Mouse (Mus musculus) embryo, embryonic 11.5 days (tissue): ENCODE data around the gene A730049H05Rik.

Experiments
- DNase-seq: peaks from one replicate; pipeline ENCODE4 v3.0.0-alpha.2; 2012; ENCODE audit warnings: low read depth, low spot score

The A730049H05Rik gene

DNA sequence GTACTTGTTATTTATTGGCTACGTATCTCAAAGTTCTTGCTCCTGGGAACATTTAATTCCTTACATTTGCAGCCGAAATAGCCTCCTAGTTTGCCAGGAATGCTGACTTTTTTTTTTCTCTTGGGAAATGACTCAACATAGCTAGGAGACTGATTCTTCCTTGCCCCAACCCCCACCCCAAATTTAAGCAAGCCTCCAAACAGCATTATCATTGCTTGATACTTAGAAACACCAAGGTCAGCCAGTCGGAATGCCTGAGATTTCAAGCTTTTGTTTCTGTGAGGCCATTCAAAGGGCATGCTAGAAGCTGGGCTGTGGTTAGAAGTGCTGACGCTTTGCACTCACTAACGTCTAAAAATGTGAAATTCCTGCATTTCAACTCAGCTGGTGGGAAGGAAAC is 11.1 kb downstream of the A730049H05Rik start:
- no peak for DNase-seq

DNA sequence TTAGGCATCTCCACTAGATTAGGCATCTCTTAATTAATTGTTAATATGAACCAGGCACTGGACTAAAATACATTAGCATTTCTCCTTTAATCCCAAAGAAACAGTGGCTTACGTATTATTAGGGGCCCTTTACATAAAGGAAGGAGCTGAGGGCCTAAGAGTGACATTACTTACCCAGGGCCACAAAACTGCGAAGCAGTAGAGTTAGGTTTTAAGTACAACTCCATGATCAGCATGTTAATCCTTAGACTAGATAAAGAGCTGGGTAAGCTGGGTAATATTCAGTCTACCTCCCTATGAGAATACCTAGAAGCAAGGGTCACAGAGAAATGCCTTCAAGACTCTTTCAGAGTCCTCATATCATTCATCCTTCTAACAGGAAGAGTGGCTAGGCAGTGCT is 12.9 kb downstream of the A730049H05Rik start:
- no peak for DNase-seq

DNA sequence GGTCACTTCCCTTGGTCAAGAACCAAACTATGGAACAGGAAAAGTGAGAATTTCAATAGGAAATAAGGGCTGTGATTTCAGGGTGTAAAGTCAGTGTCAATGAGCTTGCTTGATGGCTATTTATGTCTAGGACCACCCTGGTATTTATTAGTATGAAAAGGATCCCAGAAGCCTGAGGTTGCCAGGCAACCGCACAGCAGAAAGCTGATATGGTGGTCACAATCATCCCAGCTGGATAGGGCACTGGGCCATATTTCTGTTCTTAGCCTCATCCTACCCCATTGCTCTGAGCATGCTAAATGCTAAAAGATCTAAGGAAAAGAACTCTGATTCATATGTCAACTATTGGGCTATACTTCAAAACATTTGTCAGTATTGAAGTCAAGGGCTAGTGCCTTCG is 14.8 kb downstream of the A730049H05Rik start:
- DNase-seq, result no peak

DNA sequence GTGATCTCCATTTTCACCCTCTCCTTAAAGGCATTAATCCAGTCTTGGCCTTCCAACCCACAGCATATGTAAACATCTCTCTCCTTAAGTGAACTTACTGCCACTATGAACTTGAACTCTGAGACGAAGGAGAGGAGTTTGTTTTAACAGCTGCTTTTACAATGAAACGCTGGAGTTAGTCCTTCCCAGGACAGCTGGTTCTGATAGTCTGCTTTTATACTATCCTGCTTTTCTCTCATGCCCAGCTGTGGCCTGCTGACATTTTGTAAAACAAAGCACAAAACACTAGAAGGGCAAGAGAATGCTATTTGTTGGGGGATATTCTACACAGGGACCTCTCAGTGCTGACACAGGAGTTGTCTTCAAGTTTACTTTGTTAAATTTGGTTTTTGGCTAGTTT is 25.7 kb downstream of the A730049H05Rik start:
- DNase-seq, result no peak

DNA sequence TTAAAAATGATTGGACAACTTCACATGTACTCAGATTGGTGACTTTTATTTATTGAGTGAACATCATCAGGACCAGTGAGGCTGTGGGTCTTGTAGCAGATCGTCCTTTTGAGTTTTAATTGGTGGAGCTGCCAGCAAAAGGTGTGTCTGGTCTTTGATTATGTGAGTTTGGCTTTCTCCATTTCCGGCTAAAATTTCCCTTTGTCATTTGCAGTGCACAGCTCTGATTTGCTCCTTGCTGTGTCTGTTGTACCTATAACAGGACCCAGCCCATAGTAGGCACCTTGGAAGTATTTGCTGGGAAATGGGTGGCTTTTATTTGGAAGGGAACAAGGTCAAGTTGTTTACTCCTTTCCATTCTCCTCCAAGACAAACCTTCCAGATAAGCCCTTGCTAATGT is 27.2 kb downstream of the A730049H05Rik start:
- no peak for DNase-seq

DNA sequence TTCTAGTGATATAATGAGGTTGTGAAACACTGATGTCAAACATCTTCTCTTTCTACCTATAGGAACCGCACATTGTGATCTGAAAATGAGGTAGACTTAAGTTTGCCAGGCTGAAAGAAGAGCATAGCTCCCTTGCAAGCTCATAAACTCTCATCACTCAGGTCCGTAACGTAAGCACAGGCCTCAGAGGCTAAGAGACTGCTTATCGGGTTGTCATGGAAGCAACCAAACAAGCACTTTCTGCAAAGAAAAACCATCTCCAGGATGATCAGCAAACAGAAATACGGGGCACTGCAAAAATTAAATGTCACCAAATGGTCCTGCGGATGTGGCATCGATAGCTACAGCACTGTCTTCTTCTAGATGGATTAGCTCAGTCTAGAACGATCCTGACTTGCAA is 29.6 kb downstream of the A730049H05Rik start:
- DNase-seq, result no peak

DNA sequence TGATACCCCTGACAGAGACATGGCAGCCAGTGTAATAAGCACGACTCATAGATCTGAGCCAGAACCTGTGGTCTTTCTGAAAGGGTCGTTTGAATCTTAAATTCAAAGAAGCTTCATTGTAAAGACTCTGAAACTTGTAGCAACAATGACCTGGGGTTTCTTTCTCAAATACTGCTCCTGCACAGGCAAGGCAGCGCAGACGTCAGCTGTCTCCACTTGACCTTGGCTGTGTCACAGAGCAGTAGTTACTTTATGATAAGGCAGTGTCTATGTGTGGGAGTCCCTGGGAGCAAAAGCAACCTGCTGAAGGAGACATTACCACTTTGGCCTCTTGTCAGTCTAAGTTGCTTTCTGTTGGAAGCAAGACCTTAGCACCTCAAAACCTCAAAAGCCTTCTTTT is 30.3 kb downstream of the A730049H05Rik start:
- DNase-seq, result no peak

DNA sequence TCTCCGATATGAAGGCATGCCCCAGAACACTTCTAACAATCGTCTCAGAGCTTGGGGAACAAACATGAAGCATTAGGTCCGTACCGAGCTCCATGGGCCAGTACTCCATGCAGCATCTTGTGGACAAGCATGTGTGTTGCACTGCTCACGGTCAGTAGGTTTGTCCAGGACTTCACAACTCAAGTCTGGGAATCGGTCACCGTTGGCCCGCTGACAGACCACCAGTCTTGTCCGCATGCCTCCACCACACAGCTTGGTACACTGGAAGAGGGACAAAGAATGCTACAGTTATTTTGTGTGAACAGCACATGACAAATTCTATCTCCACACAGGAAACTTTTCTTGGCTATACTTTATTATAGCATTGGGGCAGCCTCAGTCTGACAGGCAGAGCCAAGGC is 32.9 kb downstream of the A730049H05Rik start:
- no peak for DNase-seq

DNA sequence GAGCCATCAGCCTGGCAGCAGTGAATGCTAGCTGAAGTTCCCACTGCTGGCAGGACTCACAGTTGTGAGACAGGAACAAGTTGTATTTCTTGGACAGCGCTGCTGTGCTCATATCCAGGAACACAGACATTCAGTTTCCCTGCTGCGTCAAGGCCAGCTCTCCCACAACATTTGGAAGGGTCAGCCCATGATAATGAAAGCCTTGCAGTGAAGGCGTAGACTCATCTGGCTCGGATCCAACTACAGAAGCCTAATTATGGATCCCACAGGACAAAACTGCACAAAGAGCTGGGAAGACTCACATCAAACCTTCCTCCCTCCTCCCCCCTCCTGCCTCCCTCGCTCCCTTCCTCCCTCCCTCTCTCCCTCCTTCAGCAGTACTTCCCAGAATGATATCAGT is 34.0 kb downstream of the A730049H05Rik start:
- DNase-seq, result peak; percentile 16

DNA sequence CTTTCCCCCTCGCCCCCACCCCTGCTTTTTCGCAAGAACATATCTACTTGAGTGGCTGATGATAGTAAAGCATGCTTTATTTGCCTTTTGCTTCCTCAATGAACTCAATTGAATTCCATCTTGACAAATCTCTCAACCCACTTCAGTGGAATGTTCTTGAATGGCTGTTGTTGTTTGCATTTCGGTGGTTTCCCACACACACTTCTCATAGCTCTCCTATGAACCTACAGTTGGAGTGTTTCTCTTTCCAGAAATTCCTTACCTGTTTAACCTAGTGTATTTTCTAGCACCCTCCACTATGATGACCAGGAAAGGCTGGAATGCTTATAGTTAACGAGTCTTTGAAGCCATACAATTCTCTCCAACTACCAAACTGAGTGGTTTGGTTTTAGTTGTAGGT is 38.6 kb downstream of the A730049H05Rik start:
- DNase-seq, result no peak

DNA sequence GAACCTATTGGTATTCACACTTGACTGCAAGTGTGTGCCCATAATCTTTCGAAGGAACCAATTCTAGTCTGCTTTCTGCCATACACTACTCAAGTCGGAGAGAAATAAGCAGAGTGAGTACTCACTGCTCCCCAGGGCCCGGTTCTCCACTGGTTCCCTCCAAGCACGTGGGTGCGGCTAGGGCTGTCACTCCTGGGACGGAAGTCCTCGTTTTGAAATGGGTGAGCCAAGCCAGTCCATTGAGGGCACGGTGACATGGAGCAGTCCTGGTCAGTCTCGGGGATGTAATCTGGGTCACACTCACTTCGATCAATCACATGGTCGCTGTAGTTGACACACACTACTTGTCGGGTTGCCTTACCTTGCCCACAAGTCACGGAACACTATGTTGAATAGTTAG is 41.5 kb downstream of the A730049H05Rik start:
- no peak for DNase-seq

DNA sequence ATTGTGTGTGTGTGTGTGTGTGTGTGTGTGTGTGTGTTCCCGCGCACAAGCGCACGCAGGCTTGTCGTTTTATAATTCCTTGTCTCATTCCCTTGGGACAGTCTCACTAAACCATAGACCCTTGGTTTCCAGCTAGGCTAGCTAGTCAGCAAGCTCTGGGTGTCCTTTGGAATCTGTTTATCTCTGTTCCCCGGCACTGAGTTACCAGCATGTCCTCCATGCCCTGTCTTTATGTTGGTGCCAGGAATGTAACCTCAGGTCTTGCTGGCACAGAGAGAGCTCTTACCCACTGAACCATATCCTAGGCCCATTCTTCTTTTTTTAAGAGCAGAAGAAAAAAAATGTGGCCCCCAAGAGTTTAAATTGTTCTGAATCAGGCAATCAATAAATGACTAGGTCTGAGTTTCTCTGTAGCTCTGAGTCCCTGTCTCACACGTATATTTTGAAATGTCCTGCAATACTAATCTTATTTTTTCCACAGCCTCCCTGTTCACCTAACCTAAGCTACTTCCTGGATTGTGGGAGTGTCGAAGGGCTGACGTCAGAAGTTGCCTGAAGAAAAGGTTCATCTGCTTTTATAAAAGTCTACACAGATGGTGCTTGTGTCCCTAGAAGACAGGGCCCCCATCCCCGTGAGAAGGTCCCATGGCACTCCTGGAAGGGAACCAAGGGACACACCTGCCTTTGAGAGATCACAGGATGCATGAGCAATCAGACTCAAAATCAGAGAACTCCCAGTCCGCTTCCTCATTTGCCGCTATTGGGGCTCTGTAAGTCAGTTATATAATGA is 42.6 kb downstream of the A730049H05Rik start:
- DNase-seq, result no peak

DNA sequence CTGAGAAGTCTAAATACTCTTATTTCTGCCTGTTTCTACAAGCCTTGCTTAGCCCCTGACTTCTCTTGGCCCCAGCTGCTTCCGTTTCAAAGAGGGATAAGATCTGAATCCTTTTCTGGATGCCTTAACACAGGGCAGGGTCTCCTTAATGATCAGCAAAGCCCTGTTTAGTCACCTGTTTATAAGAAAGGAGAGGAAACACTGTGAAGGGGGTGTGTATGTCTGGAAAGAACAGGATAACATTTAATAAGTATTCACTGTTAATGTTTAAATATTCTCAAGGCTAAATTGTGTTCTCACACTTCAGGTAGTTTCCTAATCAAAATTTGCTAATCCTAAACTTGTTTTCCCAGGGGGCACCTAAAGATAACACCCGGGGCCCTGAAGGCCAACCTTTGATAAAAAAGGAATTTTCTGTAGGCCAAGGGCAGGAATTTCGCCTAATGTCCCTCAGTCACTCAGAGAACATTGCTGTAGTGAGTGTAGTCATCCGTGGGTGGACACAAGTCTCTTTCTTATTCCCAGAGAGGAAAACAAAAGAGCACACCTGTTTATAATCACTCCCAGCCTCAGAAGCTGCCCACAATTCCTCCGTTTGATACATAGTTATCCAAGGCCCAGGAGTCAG is 44.1 kb downstream of the A730049H05Rik start:
- no peak for DNase-seq

DNA sequence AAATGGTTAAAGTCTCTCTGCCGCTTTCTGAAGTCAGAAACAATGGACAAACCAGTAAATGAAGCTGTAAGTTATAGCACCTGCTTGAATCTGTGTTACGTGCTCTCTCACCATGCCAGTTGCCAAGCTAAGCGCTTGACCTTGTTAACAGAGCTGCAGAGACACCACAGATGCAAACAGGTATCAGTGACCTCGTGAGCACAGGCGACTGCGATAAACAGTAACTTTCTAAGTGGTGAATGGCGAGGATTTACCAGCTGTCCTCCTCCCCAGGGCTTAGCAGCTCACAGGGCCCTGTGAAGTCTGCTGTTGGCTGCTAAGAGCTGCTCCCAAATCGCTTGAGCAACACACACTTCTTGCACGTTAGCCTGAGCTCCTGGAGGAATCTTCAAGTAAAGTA is 46.3 kb downstream of the A730049H05Rik start:
- no peak for DNase-seq

DNA sequence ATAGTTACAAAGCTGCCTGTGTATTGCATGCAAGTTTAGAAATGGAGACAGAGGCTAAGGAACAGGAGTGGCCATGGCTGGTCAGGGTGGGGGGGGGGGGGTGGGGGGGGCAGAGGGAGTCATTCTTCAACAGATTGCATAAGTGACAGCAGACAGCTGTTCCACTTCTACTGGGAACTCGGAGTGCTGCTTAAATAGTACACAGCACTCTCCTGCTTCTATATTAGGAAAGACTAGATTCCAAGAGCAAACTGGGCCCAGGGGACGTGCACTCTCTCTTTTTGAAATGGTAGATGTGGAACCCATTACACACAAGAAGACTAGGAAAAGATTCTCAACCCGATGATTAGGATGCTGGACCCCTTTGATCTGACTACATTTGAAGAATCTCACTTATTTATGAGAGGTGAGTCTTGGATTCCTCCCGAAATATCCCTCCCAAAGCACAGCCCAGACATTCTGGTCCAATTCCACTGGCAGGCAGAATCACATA is 52.9 kb downstream of the A730049H05Rik start, which contains the start of gene Gm15737:
Gene Gm15737, plus strand, starts transcription at position 269 of the 493 bp plus-strand sequence.
- peak; percentile 11 for DNase-seq

DNA sequence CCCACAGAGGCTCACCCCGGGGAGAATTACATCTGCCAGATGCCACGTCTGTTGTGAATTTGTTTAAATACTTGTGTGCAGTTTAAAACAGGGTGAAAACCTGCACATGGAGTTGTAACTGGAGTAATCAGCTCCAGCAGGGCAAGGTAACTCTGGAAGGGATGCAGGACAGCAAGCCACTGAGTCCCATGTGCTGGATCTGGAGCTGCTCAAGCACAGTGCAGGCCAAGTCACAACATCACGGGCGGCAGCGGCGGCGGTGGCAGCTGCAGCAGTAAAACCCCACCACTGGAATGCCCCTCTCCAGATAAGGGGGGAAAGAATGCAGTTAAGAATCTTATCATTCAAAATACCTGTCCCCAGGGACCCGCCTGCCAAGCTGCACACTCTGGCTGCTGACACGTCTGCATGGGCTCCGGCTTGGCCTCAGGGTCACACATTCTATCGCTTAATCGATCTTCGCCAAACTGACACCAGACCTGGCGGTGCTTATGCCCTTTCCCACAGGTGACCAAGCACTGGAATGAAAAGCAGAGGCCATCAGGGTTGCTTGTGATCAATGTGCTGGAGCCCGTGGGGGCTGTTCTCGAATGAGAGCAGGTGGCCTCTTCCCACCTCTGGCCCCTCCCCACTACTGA is 53.4 kb downstream of the A730049H05Rik start:
- peak; percentile 16 for DNase-seq

DNA sequence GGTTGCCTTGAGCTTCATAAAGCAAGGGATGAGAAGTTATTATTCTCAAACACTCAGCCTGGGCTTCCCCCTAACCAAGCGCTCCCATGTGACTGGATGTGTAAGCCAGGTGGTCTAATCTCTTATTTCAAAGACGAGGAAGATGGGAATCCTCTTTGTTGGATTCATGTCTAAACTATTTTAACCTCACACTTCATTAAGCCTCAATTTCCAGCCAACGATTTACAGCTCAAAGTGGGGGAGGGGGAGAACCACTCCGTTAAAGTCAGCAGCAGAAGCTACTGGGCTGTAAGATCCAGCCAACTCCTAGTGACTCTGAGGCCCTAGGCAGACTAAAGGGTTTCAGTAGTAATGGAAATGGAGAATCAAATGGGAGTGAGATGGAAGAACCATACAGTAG is 55.5 kb downstream of the A730049H05Rik start:
- DNase-seq, result no peak

DNA sequence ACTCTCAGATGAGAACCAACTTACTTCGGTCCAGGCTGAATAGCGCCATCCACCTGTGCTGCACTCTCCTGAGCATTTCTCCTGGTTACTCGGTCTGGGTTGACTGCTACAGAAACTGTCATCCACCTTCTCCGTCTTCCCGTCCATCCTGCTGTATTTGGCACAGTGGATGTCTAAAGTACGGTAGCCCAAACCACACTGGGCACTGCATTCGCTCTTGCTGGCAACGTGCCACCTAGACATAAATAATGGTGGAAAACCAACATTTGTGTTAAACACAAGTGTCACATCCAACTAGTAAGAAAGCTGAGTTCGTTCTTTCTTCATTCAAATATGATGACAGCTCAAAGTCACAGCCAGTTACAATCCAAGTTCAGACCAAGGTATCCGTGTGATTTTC is 56.5 kb downstream of the A730049H05Rik start:
- DNase-seq, result no peak

DNA sequence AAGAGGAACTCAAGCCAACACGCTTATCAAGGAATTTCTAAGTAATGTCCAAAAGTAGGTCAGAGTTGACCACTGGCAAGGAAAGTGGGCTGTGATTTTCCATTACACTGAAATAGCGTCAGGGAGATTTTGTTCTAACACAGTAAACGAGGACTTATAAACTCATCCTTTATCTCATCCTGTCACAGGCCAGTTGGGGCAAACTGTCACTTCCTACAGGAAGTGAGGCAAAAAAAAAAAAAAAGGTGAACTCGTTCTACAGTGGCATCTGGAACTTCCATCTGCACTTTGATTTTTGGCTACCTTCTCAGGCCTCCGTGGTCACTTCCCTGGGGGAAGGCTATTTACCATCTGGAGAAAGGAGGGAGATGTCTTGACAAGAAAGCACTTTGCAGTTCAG is 58.6 kb downstream of the A730049H05Rik start:
- no peak for DNase-seq

DNA sequence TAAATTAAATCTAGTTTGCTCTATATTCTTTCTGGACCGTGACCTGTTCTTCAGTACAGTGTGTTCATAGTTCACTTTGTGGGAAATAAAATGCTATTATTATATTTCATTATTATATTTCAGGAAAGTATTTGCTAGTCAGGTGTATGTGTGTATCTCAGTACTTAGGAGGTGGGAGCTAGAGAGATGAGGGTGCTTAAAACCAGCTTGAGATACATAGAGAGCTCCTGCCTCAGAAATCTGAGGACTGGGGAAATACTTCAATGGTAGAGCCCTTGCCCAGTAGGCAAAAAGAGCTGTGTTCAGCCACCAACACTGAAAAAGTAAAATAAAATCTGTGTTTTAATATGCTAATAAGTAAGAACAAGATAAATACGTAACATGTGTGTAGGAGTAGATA is 59.1 kb downstream of the A730049H05Rik start:
- DNase-seq, result no peak

DNA sequence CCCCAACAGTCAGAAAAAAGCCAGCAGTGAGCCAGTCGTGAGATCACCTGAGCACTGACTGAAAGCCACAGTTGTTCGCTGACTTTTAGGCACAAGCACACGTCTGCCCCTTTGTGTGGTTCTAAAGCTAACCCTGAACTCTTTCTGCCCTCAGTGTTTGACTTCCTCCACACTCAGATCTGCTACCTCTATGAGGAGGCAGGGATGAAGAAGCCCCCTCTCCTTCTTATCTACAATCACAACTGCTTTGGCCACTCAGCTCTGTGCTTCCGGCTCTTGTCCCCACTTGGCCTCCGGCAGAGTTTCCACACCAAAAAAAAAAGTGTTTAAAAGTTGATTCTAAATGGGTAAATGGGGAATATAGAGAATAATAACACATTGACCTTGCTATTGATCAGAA is 59.8 kb downstream of the A730049H05Rik start:
- DNase-seq, result no peak

DNA sequence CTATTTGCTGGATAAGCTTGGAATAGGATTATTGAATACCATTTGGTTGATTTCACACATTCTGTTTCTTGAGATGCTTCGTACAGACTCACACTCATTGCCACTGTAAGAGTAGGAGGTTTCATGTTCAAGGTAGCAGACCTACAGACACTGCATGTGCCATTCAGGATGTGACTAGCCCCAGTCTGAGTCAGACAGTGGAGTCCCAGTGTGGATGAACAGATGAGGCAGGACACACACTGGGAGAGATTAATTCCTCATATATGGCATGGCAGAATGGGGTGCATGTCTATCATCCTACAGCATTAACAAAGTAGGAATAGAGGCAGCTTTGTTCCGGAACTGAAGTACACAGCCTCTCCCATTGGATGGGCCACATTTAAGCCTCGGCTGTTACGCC is 61.0 kb downstream of the A730049H05Rik start:
- DNase-seq, result no peak

DNA sequence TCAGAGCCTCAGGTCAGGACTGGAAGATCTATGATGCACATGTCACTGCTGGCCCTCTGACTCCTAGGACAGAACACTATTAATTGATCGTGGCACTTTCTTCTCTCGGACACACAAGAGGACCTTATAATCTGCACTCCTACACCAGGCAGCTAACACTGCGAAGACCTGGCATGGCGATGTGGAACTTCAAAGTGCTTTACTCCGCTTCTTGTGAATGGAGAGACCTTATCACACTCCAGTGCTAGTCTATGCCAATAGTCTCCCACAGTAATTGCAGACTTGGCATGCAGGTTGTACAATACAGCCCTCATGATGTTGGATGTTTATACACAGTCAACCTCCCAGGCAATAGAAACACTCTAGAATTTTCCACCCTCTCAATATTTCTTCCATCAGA is 62.5 kb downstream of the A730049H05Rik start:
- DNase-seq, result no peak
